Mouse (Mus musculus): ENCODE data around the gene Cdc42ep5. TPM values are rescaled to one million over a fixed set of nuclear protein-coding genes. Genes with fewer than 3 reads are reported as not detected.
"Not testable (repeated sequence)": the region's sequence is repeated elsewhere in the genome, so short reads cannot be mapped to it uniquely, and the experiment has no call there.

Gene Cdc42ep5
- not detected in 2 replicates for polyA plus RNA-seq (2012; ENCODE audit: insufficient read depth, insufficient read length, low replicate concordance, missing spikeins)

DNA sequence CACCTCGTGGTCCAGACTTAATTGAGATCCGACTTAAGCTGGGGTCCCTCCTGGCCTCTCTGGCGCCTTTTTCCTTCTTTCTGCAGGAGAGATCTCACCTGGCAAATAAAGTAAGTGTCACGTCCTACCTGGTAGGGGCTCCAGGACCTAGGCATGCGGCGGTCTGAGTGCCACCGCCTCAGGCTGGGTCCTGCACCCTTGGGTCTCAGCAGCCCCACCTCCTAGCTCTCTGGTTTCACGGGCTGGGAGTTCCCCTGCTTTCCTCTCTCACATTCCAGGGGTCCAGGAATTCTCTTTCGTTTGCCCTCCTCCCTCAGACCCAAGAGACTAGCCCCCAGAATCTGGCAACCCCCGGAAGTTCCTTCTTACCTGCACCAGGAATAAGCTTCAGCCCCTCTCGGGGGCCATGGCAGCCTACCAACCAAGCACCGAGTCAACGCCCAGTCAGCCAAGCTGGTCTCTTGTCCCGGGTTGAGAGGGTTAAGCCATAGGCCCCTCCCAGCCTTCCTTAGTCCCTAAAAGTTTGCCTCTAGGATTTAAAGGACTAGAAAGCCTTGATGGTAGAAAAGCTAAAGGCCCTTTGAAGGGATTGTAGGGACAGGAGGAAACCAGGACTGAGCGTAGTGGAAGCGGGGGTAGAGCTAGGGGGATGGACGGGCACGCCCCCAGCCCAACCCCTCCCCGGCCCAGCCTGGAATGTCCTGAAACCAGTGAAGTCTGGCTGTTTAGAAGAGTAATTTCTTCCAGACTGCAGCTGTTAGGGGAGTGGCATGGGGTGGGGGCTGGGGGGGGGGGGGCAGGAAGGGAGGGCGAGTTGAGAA is at the start of gene Cdc42ep5:
TSS of gene Cdc42ep5 (minus strand) at position 771 of the 821 bp plus-strand sequence.
- TF ChIP-seq POLR2A (IDR thresholded peaks at IDR 0.05; ENCODE audit: insufficient read depth, low read depth, low read length) (no peak), CTCF (IDR thresholded peaks at IDR 0.05; ENCODE audit: insufficient read depth, low read depth, low read length) (no peak)
- H3K4me1 ChIP-seq (ENCODE audit: control insufficient read depth, insufficient read depth, low read length), result peaks cover 12% of the 10 kb centered on the region
- peak within 1 kb of the TSS; percentile 38 for H3K4me3 ChIP-seq (ENCODE audit: insufficient read depth, low read depth, low read length)
- no peak within 1 kb of the TSS for H3K27ac ChIP-seq (ENCODE audit: insufficient read depth, low read depth, low read length)
- WGBS, result 1% methylated on average over 19 of the region's 20 CpGs

DNA sequence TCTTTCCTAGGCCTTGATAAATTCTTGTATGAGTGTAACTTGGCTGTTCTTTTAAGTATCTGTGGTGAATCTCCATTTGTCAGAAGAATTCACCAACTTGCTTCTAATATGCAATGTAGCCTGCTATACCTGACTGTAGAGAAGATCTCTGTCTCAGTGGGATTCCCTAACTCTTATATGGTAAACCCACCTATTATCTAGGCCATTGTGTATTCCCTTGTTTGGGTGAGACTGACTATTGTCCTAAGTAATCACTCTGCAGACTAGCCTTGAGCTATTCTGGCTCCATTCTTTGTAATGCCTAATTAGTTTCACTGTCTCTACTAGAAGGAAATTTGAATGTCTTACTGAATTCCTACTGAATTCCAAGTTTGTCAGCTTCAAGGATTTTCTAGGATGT is 48.8 kb upstream of the Cdc42ep5 start:
- H3K4me3 ChIP-seq (ENCODE audit: insufficient read depth, low read depth, low read length); H3K4me1 ChIP-seq (ENCODE audit: control insufficient read depth, insufficient read depth, low read length); H3K27ac ChIP-seq (ENCODE audit: insufficient read depth, low read depth, low read length): not testable (repeated sequence)

DNA sequence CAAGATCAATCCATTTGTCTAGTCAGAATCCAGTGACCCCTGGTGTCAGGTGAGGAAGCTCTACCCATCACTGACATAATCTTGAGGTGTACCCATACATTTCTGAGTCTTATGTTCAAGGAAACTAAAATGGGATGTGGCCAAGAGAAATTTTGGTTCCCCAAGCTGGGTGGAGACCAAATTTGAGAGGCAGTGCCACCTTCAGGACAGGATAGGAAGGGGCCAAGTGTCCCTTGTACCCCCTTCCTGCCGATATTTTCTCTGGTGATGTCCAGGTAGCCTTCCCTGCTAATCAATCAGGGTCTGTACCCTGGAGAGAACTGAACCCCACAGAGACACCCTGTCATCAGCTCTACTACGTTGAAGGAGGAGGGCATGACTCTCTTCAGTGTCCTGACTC is 44.0 kb upstream of the Cdc42ep5 start:
- Histone ChIP-seq H3K4me1 (ENCODE audit: control insufficient read depth, insufficient read depth, low read length) (no peaks in the 10 kb centered on the region), H3K4me3 (ENCODE audit: insufficient read depth, low read depth, low read length) (no peak overlapping the region), H3K27ac (ENCODE audit: insufficient read depth, low read depth, low read length) (no peak overlapping the region)
- 35% methylated on average over 2 of the region's 2 CpGs for WGBS
- TF ChIP-seq POLR2A (IDR thresholded peaks at IDR 0.05; ENCODE audit: insufficient read depth, low read depth, low read length) (no peak), CTCF (IDR thresholded peaks at IDR 0.05; ENCODE audit: insufficient read depth, low read depth, low read length) (no peak)

DNA sequence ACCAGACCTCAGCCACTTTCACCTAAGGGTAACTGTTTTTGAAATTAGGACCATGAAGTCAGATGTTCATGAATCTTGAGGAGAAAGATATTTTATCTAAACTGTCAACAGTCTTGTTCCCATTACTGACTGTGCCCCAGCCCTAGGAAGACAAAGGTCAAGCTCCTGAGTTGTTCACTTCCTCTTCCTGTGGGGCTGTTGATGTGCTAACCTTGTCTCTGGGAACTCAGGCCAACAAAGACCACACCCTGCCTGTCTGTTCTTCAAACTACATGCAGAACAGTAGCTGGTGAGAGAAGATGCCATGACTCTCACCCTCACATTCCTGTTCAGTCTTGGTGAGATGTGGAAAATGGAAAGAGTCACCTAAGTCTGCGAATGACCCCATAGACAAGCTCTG is 42.5 kb upstream of the Cdc42ep5 start:
- 93% methylated on average over 1 of the region's 1 CpGs for WGBS
- Histone ChIP-seq H3K4me1 (ENCODE audit: control insufficient read depth, insufficient read depth, low read length) (no peaks in the 10 kb centered on the region), H3K4me3 (ENCODE audit: insufficient read depth, low read depth, low read length) (no peak overlapping the region), H3K27ac (ENCODE audit: insufficient read depth, low read depth, low read length) (no peak overlapping the region)
- TF ChIP-seq POLR2A (IDR thresholded peaks at IDR 0.05; ENCODE audit: insufficient read depth, low read depth, low read length) (no peak), CTCF (IDR thresholded peaks at IDR 0.05; ENCODE audit: insufficient read depth, low read depth, low read length) (no peak)

DNA sequence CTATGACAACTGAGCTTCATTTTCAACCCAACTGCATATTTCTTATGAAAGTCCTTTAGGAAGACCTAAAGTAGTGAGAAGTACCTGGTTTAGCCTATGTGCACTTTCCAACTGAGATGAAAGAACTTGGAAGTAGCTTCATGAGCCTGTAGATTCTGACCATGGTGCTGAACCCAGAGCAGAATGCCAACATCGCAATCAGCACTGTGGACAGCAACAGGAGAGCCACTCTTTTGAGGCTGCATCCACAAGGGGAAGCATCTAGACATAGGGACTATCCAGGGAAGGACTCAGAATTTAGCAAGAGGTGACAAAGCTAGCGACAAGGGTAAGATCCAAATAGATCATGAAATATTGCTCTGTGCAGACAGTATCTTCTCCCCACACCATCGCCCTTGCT is 13.8 kb upstream of the Cdc42ep5 start:
- WGBS, result 46% methylated on average over 3 of the region's 3 CpGs
- no peak overlapping the region for H3K4me3 ChIP-seq (ENCODE audit: insufficient read depth, low read depth, low read length)

DNA sequence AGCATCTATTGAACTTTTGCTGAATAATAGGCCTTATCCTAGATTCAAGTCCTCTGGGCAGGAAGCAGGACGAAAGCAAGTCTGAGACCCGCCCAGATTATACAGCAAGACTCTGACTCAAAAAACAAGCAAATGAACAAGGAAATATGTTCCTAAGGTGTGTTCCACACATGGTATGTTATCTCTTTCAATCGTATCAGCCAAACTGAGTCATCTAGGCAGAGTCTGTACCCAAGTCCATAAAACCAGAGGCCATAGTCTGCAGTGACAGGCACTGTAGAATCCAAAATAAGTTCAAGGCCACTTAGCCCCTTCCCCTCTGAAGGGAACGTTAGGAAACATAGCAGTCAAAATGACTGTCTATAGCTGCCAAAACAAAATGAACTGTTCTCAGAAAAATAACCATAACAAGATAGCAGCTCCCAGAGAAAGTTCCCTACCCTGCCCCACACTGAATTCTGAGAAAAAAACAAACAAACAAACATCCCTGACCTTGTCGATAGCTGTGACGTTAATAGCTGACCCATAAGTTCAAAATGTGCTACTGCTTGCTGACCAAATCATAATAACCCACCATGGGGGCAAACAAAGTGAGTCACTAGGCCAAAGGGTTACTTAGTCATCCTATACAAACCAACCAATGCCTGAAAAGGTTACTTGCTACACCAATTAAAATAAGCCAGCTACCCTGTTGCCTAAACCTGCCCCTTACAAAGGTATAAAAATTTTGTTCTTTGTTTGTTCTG is 5.7 kb upstream of the Cdc42ep5 start:
- Histone ChIP-seq H3K4me3 (ENCODE audit: insufficient read depth, low read depth, low read length) (no peak overlapping the region), H3K27ac (ENCODE audit: insufficient read depth, low read depth, low read length) (no peak overlapping the region), H3K4me1 (ENCODE audit: control insufficient read depth, insufficient read depth, low read length) (no peaks in the 10 kb centered on the region)
- TF ChIP-seq CTCF (IDR thresholded peaks at IDR 0.05; ENCODE audit: insufficient read depth, low read depth, low read length) (no peak), POLR2A (IDR thresholded peaks at IDR 0.05; ENCODE audit: insufficient read depth, low read depth, low read length) (no peak)
- WGBS, result 76% methylated on average over 6 of the region's 6 CpGs

More for the DNA sequence above, 13.8 kb upstream of the Cdc42ep5 start:
- no peak overlapping the region for H3K27ac ChIP-seq (ENCODE audit: insufficient read depth, low read depth, low read length)
- H3K4me1 ChIP-seq (ENCODE audit: control insufficient read depth, insufficient read depth, low read length), result no peaks in the 10 kb centered on the region
- TF ChIP-seq POLR2A (IDR thresholded peaks at IDR 0.05; ENCODE audit: insufficient read depth, low read depth, low read length) (no peak), CTCF (IDR thresholded peaks at IDR 0.05; ENCODE audit: insufficient read depth, low read depth, low read length) (no peak)

DNA sequence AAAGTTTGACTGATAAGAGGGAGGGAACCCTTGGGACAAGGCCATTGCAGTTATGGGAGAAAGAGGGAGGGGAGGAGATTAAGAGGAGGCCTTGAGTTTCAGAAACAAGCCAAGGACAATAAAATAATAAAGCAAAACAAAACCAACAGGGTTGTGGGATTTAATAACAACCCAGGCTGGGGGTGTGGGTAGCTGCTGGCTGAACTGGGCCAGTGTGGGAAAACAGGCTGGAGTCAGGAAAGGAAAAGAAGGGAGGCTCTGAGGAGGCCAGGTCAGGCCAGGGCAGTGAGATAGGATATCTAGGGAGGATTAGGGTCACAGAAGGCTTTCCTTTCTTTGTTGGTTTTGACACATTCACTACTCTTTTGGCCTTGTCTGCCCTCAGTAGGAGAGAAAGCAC is 2.4 kb upstream of the Cdc42ep5 start:
- H3K27ac ChIP-seq (ENCODE audit: insufficient read depth, low read depth, low read length), result no peak overlapping the region
- TF ChIP-seq POLR2A (IDR thresholded peaks at IDR 0.05; ENCODE audit: insufficient read depth, low read depth, low read length) (no peak), CTCF (IDR thresholded peaks at IDR 0.05; ENCODE audit: insufficient read depth, low read depth, low read length) (no peak)
- peaks cover 12% of the 10 kb centered on the region for H3K4me1 ChIP-seq (ENCODE audit: control insufficient read depth, insufficient read depth, low read length)
- H3K4me3 ChIP-seq (ENCODE audit: insufficient read depth, low read depth, low read length), result no peak overlapping the region

DNA sequence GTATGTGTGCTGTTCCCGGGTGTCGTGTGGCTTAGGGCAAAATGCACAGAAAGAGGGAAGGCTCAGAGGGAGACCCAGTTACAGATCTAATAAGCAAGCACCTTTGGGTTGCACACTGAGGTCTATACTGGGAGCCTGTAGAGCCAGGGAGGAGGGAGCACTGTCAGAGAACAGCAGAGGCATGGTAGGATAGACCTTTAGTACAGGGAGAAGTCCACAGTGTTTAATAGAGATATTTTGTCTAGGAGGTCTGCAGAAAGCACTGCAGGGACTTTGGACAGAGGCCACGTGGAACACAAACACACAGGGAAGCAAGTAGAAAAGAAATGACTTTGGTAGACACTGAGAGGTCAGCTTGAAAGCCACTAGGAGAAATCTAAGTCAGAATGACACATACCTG is 626 bp upstream of the Cdc42ep5 start:
- no peak for TF ChIP-seq CTCF (IDR thresholded peaks at IDR 0.05; ENCODE audit: insufficient read depth, low read depth, low read length)
- no peak for TF ChIP-seq POLR2A (IDR thresholded peaks at IDR 0.05; ENCODE audit: insufficient read depth, low read depth, low read length)
- WGBS, result 25% methylated on average over 3 of the region's 3 CpGs
- peaks cover 12% of the 10 kb centered on the region for H3K4me1 ChIP-seq (ENCODE audit: control insufficient read depth, insufficient read depth, low read length)
- no peak overlapping the region for H3K4me3 ChIP-seq (ENCODE audit: insufficient read depth, low read depth, low read length)
- H3K27ac ChIP-seq (ENCODE audit: insufficient read depth, low read depth, low read length), result no peak overlapping the region

DNA sequence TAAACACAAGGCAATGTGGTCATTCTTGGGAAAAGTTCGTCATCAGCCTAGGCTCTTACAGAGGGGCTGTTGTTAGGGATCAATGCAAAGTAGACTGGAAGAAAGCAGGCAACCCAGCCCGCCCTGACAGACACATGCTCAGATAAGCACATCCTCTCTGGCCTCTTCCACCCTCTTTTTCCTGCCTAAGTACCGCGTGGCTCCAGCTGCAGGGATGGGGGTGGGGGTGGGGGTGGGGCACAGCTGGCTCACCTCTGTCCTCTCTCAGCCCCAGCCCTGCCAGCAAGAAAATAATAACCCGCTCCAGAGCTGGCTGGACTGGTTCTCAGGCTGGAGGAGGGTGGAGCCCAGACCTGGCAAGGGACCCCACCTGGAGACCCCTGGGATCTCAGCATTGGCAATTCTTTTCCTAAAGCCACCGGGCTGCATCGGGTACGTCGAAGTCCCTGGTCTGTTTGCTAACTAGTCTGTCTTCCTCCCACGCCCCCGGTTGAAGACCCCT is 1.0 kb downstream of the Cdc42ep5 start:
- peaks cover 12% of the 10 kb centered on the region for H3K4me1 ChIP-seq (ENCODE audit: control insufficient read depth, insufficient read depth, low read length)
- WGBS, result 3% methylated on average over 11 of the region's 11 CpGs
- TF ChIP-seq POLR2A (IDR thresholded peaks at IDR 0.05; ENCODE audit: insufficient read depth, low read depth, low read length), result no peak
- TF ChIP-seq CTCF (IDR thresholded peaks at IDR 0.05; ENCODE audit: insufficient read depth, low read depth, low read length), result no peak
- H3K4me3 ChIP-seq (ENCODE audit: insufficient read depth, low read depth, low read length), result peak overlapping the region; percentile 38
- no peak overlapping the region for H3K27ac ChIP-seq (ENCODE audit: insufficient read depth, low read depth, low read length)

DNA sequence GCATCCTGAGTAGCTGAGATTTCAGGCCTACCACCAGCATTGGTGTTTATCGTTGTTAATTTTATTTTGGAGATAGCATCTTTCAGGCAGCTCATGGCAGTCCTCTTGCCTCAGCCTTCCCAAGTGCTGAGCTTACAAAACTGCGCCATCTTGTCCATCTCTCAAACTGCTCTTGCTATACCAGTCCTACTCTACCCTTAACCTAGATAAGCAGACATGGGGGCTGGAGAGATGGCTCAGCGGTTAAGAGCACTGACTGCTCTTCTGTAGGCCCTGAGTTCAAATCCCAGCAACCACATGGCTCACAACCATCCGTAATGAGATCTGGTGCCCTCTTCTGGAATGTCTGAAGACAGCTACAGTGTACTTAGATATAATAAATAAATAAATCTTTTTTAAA is 3.1 kb downstream of the Cdc42ep5 start:
- peaks cover 12% of the 10 kb centered on the region for H3K4me1 ChIP-seq (ENCODE audit: control insufficient read depth, insufficient read depth, low read length)
- not testable (repeated sequence) for H3K27ac ChIP-seq (ENCODE audit: insufficient read depth, low read depth, low read length); H3K4me3 ChIP-seq (ENCODE audit: insufficient read depth, low read depth, low read length)
- WGBS, result 95% methylated on average over 4 of the region's 4 CpGs
